Mouse (Mus musculus): ENCODE results near the gene Skor1. TPM values are rescaled to one million over a fixed set of nuclear protein-coding genes. Genes with fewer than 3 reads are reported as not detected.

Skor1 gene
- polyA plus RNA-seq, 1 experiment from 2014 or later: not detected

DNA sequence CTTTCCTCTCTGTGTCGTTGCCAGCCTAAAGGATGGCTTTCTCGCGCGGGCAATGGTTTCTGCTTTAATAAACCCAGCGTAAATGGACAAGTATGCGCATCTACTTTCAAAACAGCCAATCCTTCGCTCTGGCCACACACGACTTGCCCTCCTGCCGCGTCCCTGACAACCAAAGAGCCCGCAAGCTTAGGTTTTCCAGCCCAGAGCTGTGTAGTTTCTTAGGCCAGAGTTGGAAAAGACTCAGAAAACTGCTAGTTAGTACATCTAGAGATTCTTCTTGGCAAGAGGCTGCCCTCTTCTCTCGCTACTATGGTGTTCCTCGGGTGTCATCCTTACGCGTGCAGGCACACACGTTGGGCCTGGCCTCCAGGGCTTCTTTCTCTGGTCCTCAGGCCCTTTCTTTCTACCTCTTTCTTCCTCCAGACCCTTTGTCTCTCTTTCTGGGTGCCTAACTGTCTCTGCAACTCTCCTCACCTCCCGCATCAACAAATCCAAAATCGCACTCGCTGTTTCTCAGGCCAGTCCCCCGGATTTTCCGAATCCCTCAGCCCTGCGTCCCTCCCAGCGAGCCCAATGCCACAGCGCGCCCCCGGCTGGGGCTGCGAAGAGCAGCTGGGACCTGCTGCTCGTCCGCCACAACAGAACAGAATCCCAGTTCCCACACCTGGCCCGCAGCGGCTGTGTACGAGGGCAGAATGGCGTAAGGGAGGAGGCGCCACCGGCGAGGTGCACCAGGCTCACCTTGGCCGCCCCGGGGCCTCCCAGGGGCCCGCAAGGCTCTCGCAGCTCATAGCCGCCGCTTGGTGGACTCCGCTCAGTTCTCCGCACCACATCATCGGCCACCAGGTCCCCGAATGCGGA lies 4.9 kb downstream of the Skor1 start:
- H3K9me3 ChIP-seq (ENCODE audit: low read depth, low read length): no peaks in the 10 kb centered on the region
- ATAC-seq (ENCODE audit: insufficient read depth): no peak
- DNase-seq: no peak
- 1% methylated on average over 47 of the region's 47 CpGs for WGBS
- peak overlapping the region; percentile 22 for H3K4me3 ChIP-seq (ENCODE audit: low read depth, low read length)
- TF ChIP-seq CTCF (IDR thresholded peaks at IDR 0.05; ENCODE audit: low read depth): no peak
- H3K27me3 ChIP-seq (ENCODE audit: insufficient read depth, low read length): peaks cover 99% of the 10 kb centered on the region
- H3K9ac ChIP-seq: no peak overlapping the region
- peak overlapping the region; percentile 40; the same call in 1 of the 2 replicates for H3K4me2 ChIP-seq
- no peaks in the 10 kb centered on the region for H3K36me3 ChIP-seq (ENCODE audit: insufficient read depth)
- no peak overlapping the region for H3K27ac ChIP-seq (ENCODE audit: low read depth)
- no peaks in the 10 kb centered on the region for H3K4me1 ChIP-seq (ENCODE audit: insufficient read depth)

DNA sequence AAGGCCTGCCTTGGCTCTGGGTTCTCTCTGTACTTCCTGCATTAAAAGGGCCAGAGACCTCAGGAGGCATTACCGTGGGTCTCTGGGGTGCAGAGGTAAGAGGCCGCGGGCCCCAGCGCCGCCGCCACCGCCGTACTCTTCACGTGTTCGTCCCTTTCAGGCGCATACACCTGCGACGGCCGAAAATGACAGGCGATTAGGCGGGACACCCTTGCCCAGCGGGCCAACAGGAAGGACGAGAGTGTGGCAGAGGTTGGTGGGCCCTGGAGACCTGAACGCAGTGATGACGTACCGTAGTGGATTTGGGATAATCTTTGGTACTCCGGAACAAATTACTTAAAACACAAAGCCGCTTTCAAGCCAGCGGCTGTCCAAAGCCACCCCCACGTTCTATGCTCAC lies 5.5 kb downstream of the Skor1 start:
- TF ChIP-seq CTCF (IDR thresholded peaks at IDR 0.05; ENCODE audit: low read depth): no peak
- Histone ChIP-seq H3K4me2 (0 out of 2 replicates have a peak overlapping the region, but pooled peaks have one; percentile 3), H3K36me3 (ENCODE audit: insufficient read depth) (no peaks in the 10 kb centered on the region), H3K4me3 (ENCODE audit: low read depth, low read length) (no peak overlapping the region), H3K9ac (no peak overlapping the region), H3K27ac (ENCODE audit: low read depth) (no peak overlapping the region), H3K4me1 (ENCODE audit: insufficient read depth) (no peaks in the 10 kb centered on the region), H3K9me3 (ENCODE audit: low read depth, low read length) (no peaks in the 10 kb centered on the region), H3K27me3 (ENCODE audit: insufficient read depth, low read length) (peaks cover 99% of the 10 kb centered on the region)
- WGBS: under 1% methylated on average over 25 of the region's 25 CpGs
- ATAC-seq (ENCODE audit: insufficient read depth) (no peak), DNase-seq (no peak)

DNA sequence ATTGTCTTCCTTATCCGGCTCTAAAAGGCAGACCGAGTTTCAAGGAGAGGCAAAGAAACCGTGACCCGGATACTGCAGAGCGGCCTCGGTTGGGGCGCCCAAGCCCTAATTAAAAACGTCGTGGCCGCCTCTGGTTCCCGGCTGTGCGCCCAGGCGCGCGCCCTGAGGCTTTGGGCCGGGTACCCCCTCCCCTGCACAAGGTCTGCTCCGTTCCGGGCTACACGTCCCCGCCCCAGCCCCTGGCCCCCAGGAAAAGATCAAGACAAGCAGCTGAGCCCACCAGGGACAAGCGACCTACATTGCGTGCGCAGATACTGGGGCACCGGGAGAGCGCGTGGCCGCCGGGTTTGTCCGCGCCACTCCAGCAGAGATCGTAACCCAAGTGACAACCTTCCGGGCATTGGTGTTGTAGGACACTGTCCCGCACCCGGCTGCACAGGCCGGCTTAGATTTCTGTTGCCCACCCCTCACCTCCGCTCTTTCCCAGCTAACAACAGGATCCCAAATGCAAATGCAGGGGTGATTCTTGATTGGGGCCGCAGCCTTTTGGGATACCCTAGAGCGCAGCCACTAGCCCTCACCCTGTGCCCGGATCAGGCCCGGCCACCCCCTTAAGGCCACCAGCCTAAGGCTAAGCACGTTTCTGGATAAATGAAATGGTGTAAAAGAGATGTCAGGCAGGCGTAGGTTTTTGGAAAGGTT lies 6.3 kb downstream of the Skor1 start:
- WGBS: 2% methylated on average over 42 of the region's 42 CpGs

DNA sequence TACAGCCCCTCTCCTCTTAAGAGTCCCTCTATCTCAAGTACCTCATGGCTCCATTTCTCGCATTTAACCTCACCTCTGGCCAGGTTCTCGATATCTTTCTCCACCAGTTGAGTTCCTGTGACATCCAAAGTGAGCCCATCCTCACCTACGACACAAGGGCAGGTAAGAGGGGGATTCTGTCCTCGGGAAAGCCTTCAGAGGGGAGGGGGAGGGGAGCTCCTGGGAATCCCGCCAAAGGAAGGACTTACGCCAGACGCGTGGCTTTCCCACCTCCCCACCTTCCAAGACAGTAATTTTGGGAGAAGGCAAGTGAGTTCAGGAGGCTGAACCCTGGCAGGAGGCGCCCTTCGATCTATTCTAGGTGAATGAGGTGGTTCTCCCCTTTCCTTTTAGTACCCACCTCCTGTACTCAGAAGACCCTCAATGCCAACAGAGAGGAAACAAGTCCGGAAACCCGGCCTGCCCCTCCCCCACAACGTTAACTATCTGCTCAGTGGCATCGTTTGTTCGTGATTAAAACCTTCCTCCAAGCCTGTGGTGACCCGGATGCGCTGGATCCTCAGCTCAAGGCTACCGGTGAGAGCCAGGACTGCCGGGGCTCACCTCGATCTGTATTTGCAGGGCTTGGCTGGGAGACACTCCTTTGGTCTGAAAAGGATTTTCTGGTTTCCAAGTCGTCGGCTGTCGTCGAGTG lies 7.0 kb downstream of the Skor1 start:
- H3K36me3 ChIP-seq (ENCODE audit: insufficient read depth): no peaks in the 10 kb centered on the region
- ATAC-seq (ENCODE audit: insufficient read depth) (no peak), DNase-seq (no peak)
- no peak overlapping the region for H3K9ac ChIP-seq
- peak overlapping the region; percentile 15; the same call in 1 of the 2 replicates for H3K4me3 ChIP-seq (ENCODE audit: low read depth, low read length)
- peaks cover 99% of the 10 kb centered on the region for H3K27me3 ChIP-seq (ENCODE audit: insufficient read depth, low read length)
- H3K4me2 ChIP-seq: no peak overlapping the region
- no peak overlapping the region for H3K27ac ChIP-seq (ENCODE audit: low read depth)
- H3K4me1 ChIP-seq (ENCODE audit: insufficient read depth): no peaks in the 10 kb centered on the region
- 1% methylated on average over 24 of the region's 24 CpGs for WGBS
- no peak for TF ChIP-seq CTCF (IDR thresholded peaks at IDR 0.05; ENCODE audit: low read depth)
- no peaks in the 10 kb centered on the region for H3K9me3 ChIP-seq (ENCODE audit: low read depth, low read length)

More for the DNA sequence above, 6.3 kb downstream of the Skor1 start:
- Histone ChIP-seq H3K4me1 (ENCODE audit: insufficient read depth) (no peaks in the 10 kb centered on the region), H3K9ac (no peak overlapping the region), H3K27me3 (ENCODE audit: insufficient read depth, low read length) (peaks cover 99% of the 10 kb centered on the region), H3K36me3 (ENCODE audit: insufficient read depth) (no peaks in the 10 kb centered on the region), H3K9me3 (ENCODE audit: low read depth, low read length) (no peaks in the 10 kb centered on the region), H3K27ac (ENCODE audit: low read depth) (no peak overlapping the region), H3K4me3 (ENCODE audit: low read depth, low read length) (peak overlapping the region; percentile 15; the same call in 1 of the 2 replicates), H3K4me2 (peak overlapping the region; percentile 35; the same call in 1 of the 2 replicates)
- no peak for ATAC-seq (ENCODE audit: insufficient read depth)
- no peak for TF ChIP-seq CTCF (IDR thresholded peaks at IDR 0.05; ENCODE audit: low read depth)
- no peak for DNase-seq

GRCm38 (mm10) chr9:63140211-63140610 lies 8.6 kb downstream of the Skor1 start:
- Histone ChIP-seq H3K4me1 (ENCODE audit: insufficient read depth) (no peaks in the 10 kb centered on the region), H3K36me3 (ENCODE audit: insufficient read depth) (no peaks in the 10 kb centered on the region), H3K9ac (no peak overlapping the region), H3K27me3 (ENCODE audit: insufficient read depth, low read length) (peaks cover 98% of the 10 kb centered on the region), H3K4me2 (no peak overlapping the region), H3K9me3 (ENCODE audit: low read depth, low read length) (no peaks in the 10 kb centered on the region), H3K4me3 (ENCODE audit: low read depth, low read length) (no peak overlapping the region), H3K27ac (ENCODE audit: low read depth) (no peak overlapping the region)
- no peak for DNase-seq
- no peak for ATAC-seq (ENCODE audit: insufficient read depth)
- 4% methylated on average over 9 of the region's 9 CpGs for WGBS
- TF ChIP-seq CTCF (IDR thresholded peaks at IDR 0.05; ENCODE audit: low read depth): no peak

DNA sequence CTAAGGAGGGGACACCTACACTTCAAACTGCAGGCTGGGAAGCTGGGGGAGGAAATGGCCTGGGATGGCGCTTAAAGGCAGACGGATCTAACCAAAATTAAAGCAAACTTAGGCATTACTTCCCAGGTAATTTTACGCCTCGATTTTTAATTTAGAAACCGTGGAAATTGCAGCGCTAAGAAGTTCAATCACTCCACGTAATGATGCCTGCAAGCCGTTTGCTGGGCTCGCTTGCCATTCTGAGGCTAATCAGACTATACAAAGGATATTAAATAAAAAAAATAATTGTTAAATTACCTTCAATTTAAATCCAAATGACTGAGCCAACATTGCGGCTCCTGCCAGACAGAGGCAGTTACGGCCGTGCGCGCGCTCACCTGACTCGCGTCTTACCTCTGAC lies 9.1 kb downstream of the Skor1 start:
- DNase-seq: no peak
- H3K4me3 ChIP-seq (ENCODE audit: low read depth, low read length): no peak overlapping the region
- no peaks in the 10 kb centered on the region for H3K4me1 ChIP-seq (ENCODE audit: insufficient read depth)
- no peaks in the 10 kb centered on the region for H3K9me3 ChIP-seq (ENCODE audit: low read depth, low read length)
- TF ChIP-seq CTCF (IDR thresholded peaks at IDR 0.05; ENCODE audit: low read depth): no peak
- no peak for ATAC-seq (ENCODE audit: insufficient read depth)
- no peak overlapping the region for H3K4me2 ChIP-seq
- H3K27ac ChIP-seq (ENCODE audit: low read depth): no peak overlapping the region
- no peak overlapping the region for H3K9ac ChIP-seq
- WGBS: 4% methylated on average over 17 of the region's 17 CpGs
- H3K36me3 ChIP-seq (ENCODE audit: insufficient read depth): no peaks in the 10 kb centered on the region
- peaks cover 98% of the 10 kb centered on the region for H3K27me3 ChIP-seq (ENCODE audit: insufficient read depth, low read length)
